16 mouse cellular contexts compared by ENCODE assay signal in the genomic region with DNA sequence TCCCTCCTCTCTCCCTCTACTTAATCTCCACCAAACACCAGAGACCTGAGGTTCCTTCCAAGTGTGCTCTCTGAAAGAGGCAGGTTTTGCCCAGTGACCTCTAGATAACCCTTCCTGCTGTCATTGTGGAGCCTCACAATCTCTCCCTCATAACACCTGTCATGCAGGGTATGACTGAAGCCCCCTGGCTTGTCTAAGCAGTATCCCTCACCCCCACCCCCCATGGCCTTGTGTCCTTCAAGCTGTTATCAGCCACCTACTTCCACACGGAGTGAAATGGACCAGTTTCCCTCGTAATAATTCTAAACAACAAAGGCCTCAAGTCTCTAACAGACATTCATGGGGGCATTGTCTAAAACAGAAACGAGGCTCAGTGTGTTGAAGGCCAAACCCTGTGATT.
DNase-seq lines count a peak whose midpoint lies in the region; ATAC-seq and TF ChIP-seq lines count a peak whose summit lies in the region.
"Had no signal": no experiment of that assay in that cellular context is flagged by ENCODE, and none has a peak within 500 bp of the region (broad histone marks: within the 10 kb centered on the region; RNA-seq: fewer than 3 reads in every experiment).

No protein-coding gene starts in this region.

- no peak for TF ChIP-seq POLR2A in olfactory bulb, adult 2 months (IDR thresholded peaks at IDR 0.05; ENCODE audit: insufficient read depth, low read depth, low read length)

- ATAC-seq in neural tube, embryonic 11.5 days (ENCODE audit: insufficient read depth, low FRiP score, low TSS enrichment): 0 out of 2 replicates have a peak, but pooled peaks have one; percentile 33
- ATAC-seq in midbrain, embryonic 13.5 days: no peak
- ATAC-seq: intestine, postnatal 0 days had no signal

- H3K27ac ChIP-seq in neural tube, embryonic 11.5 days (ENCODE audit: low read depth, low read length): no peak overlapping the region; the same call in 1 of the 2 replicates
- peak overlapping the region; percentile 80 for H3K27ac ChIP-seq in midbrain, embryonic 13.5 days
- peak overlapping the region; percentile 85 for H3K27ac ChIP-seq in olfactory bulb, adult 2 months (ENCODE audit: insufficient read depth, low read depth, low read length)
- H3K27ac ChIP-seq: embryonic facial prominence, embryonic 12.5 days; kidney, postnatal 0 days; macrophage had no signal

- TF ChIP-seq CTCF in olfactory bulb, adult 2 months (IDR thresholded peaks at IDR 0.05; ENCODE audit: insufficient read depth, low read depth, low read length): no peak

- peaks cover 3% of the 10 kb centered on the region for H3K4me1 ChIP-seq in neural tube, embryonic 11.5 days (ENCODE audit: control insufficient read depth, insufficient read depth, low read length)
- peaks cover 49% of the 10 kb centered on the region for H3K4me1 ChIP-seq in midbrain, embryonic 13.5 days (replicated peaks)
- H3K4me1 ChIP-seq in olfactory bulb, adult 2 months (ENCODE audit: control insufficient read depth, insufficient read depth, low read length): peaks cover 41% of the 10 kb centered on the region
- H3K4me1 ChIP-seq: embryonic facial prominence, embryonic 12.5 days had no signal

- peak; percentile 31 for DNase-seq in cerebellum, adult 11-12 months
- DNase-seq in cerebellum, adult 11 months: no peak
- DNase-seq in neural tube, embryonic 11.5 days (ENCODE audit: low spot score): no peak
- no peak for DNase-seq in neural tube, embryonic 10.5 days (ENCODE audit: extremely low spot score, low spot score)
- DNase-seq in embryo, embryonic 9.5 days (ENCODE audit: extremely low spot score): no peak
- no peak for DNase-seq in testis, postnatal 14 days (ENCODE audit: low spot score)
- DNase-seq: heart, postnatal 36 days; lung, adult 2 months; thymus, postnatal 4 days had no signal

- no peaks in the 10 kb centered on the region for H3K36me3 ChIP-seq in neural tube, embryonic 11.5 days (ENCODE audit: control insufficient read depth, insufficient read depth, low read length)
- H3K36me3 ChIP-seq in midbrain, embryonic 13.5 days: no peaks in the 10 kb centered on the region
- H3K36me3 ChIP-seq: embryonic facial prominence, embryonic 12.5 days had no signal

- no peak overlapping the region for H3K9ac ChIP-seq in neural tube, embryonic 11.5 days (ENCODE audit: low read length)
- no peak overlapping the region for H3K9ac ChIP-seq in midbrain, embryonic 13.5 days (replicated peaks)
- H3K9ac ChIP-seq: embryonic facial prominence, embryonic 12.5 days had no signal

- H3K4me2 ChIP-seq in neural tube, embryonic 11.5 days (ENCODE audit: low read depth): no peak overlapping the region
- no peak overlapping the region for H3K4me2 ChIP-seq in midbrain, embryonic 13.5 days (replicated peaks)
- H3K4me2 ChIP-seq: embryonic facial prominence, embryonic 12.5 days had no signal

- WGBS in neural tube, embryonic 11.5 days: 33% methylated on average over 3 of the region's 3 CpGs
- 52% methylated on average over 3 of the region's 3 CpGs for WGBS in midbrain, embryonic 13.5 days
- 24% methylated on average over 3 of the region's 3 CpGs for WGBS in olfactory bulb, adult 2 months

- no peak overlapping the region for H3K4me3 ChIP-seq in neural tube, embryonic 11.5 days (ENCODE audit: low read depth, low read length)
- H3K4me3 ChIP-seq in midbrain, embryonic 13.5 days (replicated peaks): no peak overlapping the region
- no peak overlapping the region for H3K4me3 ChIP-seq in olfactory bulb, adult 2 months (ENCODE audit: insufficient read depth, low read depth, low read length)
- H3K4me3 ChIP-seq: embryonic facial prominence, embryonic 12.5 days; myocyte had no signal

- H3K27me3 ChIP-seq in neural tube, embryonic 11.5 days (ENCODE audit: control insufficient read depth, insufficient read depth, low read length): no peaks in the 10 kb centered on the region
- no peaks in the 10 kb centered on the region for H3K27me3 ChIP-seq in midbrain, embryonic 13.5 days
- H3K27me3 ChIP-seq: embryonic facial prominence, embryonic 12.5 days had no signal

- H3K9me3 ChIP-seq in neural tube, embryonic 11.5 days (ENCODE audit: control insufficient read depth, low read length): no peaks in the 10 kb centered on the region
- no peaks in the 10 kb centered on the region for H3K9me3 ChIP-seq in midbrain, embryonic 13.5 days
- H3K9me3 ChIP-seq: embryonic facial prominence, embryonic 12.5 days had no signal
